Mouse (Mus musculus) layer of hippocampus, adult 2 months (tissue): ENCODE results near the gene Efhc1. TPM values are rescaled to one million over a fixed set of nuclear protein-coding genes. Genes with fewer than 3 reads are reported as not detected.

ENCODE experiments used
- DNase-seq, 2 experiments: peaks; one replicate each; pipeline ENCODE4 v3.0.0; 2022; ENCODE audit warnings: low spot score in 2 of 2
- H3K27ac ChIP-seq: fragments of 200-600 bp; 2 replicates; pipeline ENCODE4 v1.8.1; 2022
- H3K4me3 ChIP-seq: fragments of 200-600 bp; 2 replicates; pipeline ENCODE4 v1.8.1; 2022; ENCODE audit warnings: mild to moderate bottlenecking
- CTCF ChIP-seq: fragments of 200-600 bp; conservative IDR thresholded peaks from 2 replicates; pipeline ENCODE4 v1.8.1; 2022; ENCODE audit warnings: antibody characterized with exemption, mild to moderate bottlenecking, moderate library complexity
- total RNA-seq, 2 experiments: library from RNA; stranded (reverse); gene quantifications; 2 replicates each; pipeline ENCODE4 v1.2.3; 2021

Gene Efhc1
- total RNA-seq, 2 experiments from 2014 or later: 2.0 to 2.1 TPM

GRCm38 (mm10) chr1:21033065-21033791 is 81.8 kb downstream of the Efhc1 start:
- H3K4me3 ChIP-seq: no peak overlapping the region
- H3K27ac ChIP-seq: no peak overlapping the region
- no peak for TF ChIP-seq CTCF
- no peak for DNase-seq

GRCm38 (mm10) chr1:21033792-21034119 is 82.3 kb downstream of the Efhc1 start:
- DNase-seq: no peak
- Histone ChIP-seq H3K27ac (no peak overlapping the region), H3K4me3 (no peak overlapping the region)
- TF ChIP-seq CTCF: no peak

- no peak for TF ChIP-seq CTCF
- DNase-seq: no peak
Measured at GRCm38 (mm10) chr1:21035878-21036277, 84.5 kb downstream of the Efhc1 start.

GRCm38 (mm10) chr1:21037881-21038601 is 86.6 kb downstream of the Efhc1 start:
- H3K27ac ChIP-seq: no peak overlapping the region
- no peak for DNase-seq
- no peak for TF ChIP-seq CTCF
- no peak overlapping the region for H3K4me3 ChIP-seq

More at GRCm38 (mm10) chr1:21035878-21036277, 84.5 kb downstream of the Efhc1 start:
- H3K4me3 ChIP-seq: no peak overlapping the region
- H3K27ac ChIP-seq: no peak overlapping the region

GRCm38 (mm10) chr1:21039564-21039963 is 88.1 kb downstream of the Efhc1 start:
- H3K4me3 ChIP-seq: no peak overlapping the region
- no peak overlapping the region for H3K27ac ChIP-seq
- no peak for DNase-seq
- no peak for TF ChIP-seq CTCF

- no peak for TF ChIP-seq CTCF
- no peak for DNase-seq
- Histone ChIP-seq H3K27ac (no peak overlapping the region), H3K4me3 (no peak overlapping the region)
Measured at GRCm38 (mm10) chr1:21040173-21040572, 88.7 kb downstream of the Efhc1 start.

Other genes with a start within 250 kb of the Efhc1 start
- not detected for gene Il17a, start 220.7 kb upstream of the Efhc1 start, total RNA-seq
- gene Il17f, start 161.0 kb upstream of the Efhc1 start, total RNA-seq: under 1 TPM; 0.39 to 0.46 TPM
- gene Mcm3, start 131.3 kb upstream of the Efhc1 start, total RNA-seq: 1 to 10 TPM; 4.0 to 5.0 TPM
- gene Paqr8, start 61.0 kb upstream of the Efhc1 start, total RNA-seq: 100 to 1,000 TPM; 143 to 157 TPM
- 1 to 10 TPM in 1 of 2 experiments, under 1 TPM in 1; 1.00 to 1.1 TPM for gene Tram2, start 127.6 kb downstream of the Efhc1 start, total RNA-seq